Mouse (Mus musculus) bone marrow, adult 2 months (tissue): ENCODE data around the gene Mindy4.

Experiments used
- CTCF ChIP-seq: fragments of 200-500 bp; IDR thresholded peaks from 2 replicates; pipeline ENCODE4 v1.5.1; 2011; ENCODE audit warnings: low read length, control low read depth; ENCODE audit not compliant: control insufficient read depth, insufficient read depth
- POLR2A ChIP-seq: fragments of 200-500 bp; IDR thresholded peaks from 2 replicates; pipeline ENCODE4 v1.6.1; 2011; ENCODE audit warnings: low read depth, mild to moderate bottlenecking, control low read depth, low read length, borderline replicate concordance; ENCODE audit not compliant: control insufficient read depth

DNA sequence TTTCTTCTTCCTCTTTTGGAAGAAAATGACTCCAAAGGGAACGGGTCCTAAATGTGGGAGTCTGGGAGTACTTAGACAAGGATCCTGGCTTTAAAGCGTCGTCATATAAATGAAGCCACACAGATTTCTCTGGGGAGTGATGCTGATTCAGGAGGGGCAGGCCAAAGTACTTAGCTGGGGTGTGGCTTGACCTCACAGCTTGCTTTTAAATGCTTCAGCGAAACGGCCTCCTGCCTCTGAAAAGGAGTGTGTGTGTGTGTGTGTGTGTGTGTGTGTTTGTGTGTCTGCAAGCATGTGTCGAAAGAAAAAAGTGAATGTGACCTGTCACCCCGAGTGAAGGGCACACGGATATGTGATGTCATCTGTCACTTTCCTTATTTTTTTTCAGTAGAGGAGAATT is 36.7 kb downstream of the Mindy4 start:
- TF ChIP-seq CTCF (no peak), POLR2A (no peak)
